In the genomic region with DNA sequence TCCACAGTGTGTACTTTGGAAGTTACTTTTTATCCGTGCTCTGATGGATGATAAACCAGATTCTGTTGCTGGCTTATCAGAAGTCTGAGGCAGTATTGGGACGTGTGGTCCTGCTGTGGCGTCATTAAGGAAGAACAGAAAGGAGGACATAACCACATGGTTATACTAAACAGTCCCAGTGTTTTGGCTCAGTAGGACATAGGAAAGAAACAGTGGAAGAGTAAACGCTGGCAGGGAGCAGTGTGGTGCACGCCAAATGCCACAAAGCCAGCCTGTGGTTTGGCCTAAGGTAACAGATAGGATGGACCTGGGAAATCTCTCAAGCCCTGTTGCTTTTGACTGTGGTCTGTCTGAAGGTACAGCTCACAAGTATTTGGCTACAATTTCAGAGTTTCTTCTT, we compare ENCODE assay signal across 23 mouse cellular contexts. TPM values are rescaled to one million over a fixed set of nuclear protein-coding genes. Genes with fewer than 3 reads are reported as not detected.
A peak's percentile ranks its signal among the peaks of the same experiment; 100 is the strongest.
DNase-seq lines count a peak whose midpoint lies in the region; ATAC-seq lines count a peak whose summit lies in the region.
"Had no signal": no experiment of that assay in that cellular context is flagged by ENCODE, and none has a peak within 500 bp of the region (broad histone marks: within the 10 kb centered on the region; RNA-seq: fewer than 3 reads in every experiment).

No protein-coding gene starts in this region.

- DNase-seq in cerebellum, adult 11-12 months = peak; percentile 22
- peak; percentile 27 for DNase-seq in cerebellum, adult 9-11 months
- no peak for DNase-seq in left cerebral cortex, adult 8-10 months (ENCODE audit: low spot score in 2 of 2)
- no peak for DNase-seq in spleen, postnatal 36 days (ENCODE audit: low spot score in 2 of 2)
- DNase-seq: adrenal gland, postnatal 10 days; heart, adult 2 months; heart, postnatal 4 days; left cerebral cortex, postnatal 4 days; lung, embryonic 14.5 days; lung, postnatal 36 days; right cerebral cortex, postnatal 14 days had no signal

- peaks cover 42% of the 10 kb centered on the region for H3K4me1 ChIP-seq in megakaryocyte, embryonic 14.5 days
- H3K4me1 ChIP-seq: heart, embryonic 12.5 days; hindbrain, embryonic 13.5 days; midbrain, embryonic 13.5 days; neural tube, embryonic 13.5 days; stomach, embryonic 15.5 days had no signal

- peaks cover 76% of the 10 kb centered on the region for H3K36me3 ChIP-seq in megakaryocyte, embryonic 14.5 days (replicated peaks; ENCODE audit: low read length)
- H3K36me3 ChIP-seq: stomach, embryonic 15.5 days had no signal

- H3K4me3 ChIP-seq in megakaryocyte, embryonic 14.5 days (replicated peaks) = peak overlapping the region; percentile 53
- H3K4me3 ChIP-seq: erythroblast, embryonic 14.5 days; heart, adult 2 months; heart, embryonic 12.5 days; hindbrain, embryonic 13.5 days; layer of hippocampus, adult 2 months; left cerebral cortex, adult 2 months; midbrain, embryonic 13.5 days; neural tube, embryonic 13.5 days; stomach, embryonic 15.5 days had no signal

- H3K9me3 ChIP-seq in megakaryocyte, embryonic 14.5 days = no peaks in the 10 kb centered on the region
- H3K9me3 ChIP-seq: heart, embryonic 12.5 days; hindbrain, embryonic 13.5 days; midbrain, embryonic 13.5 days; neural tube, embryonic 13.5 days; stomach, embryonic 15.5 days had no signal

- no peaks in the 10 kb centered on the region for H3K27me3 ChIP-seq in megakaryocyte, embryonic 14.5 days (replicated peaks)
- H3K27me3 ChIP-seq: CH12.LX; heart, embryonic 12.5 days; hindbrain, embryonic 13.5 days; midbrain, embryonic 13.5 days; neural tube, embryonic 13.5 days; stomach, embryonic 15.5 days had no signal

- ATAC-seq in megakaryocyte, adult 5-6 weeks (ENCODE audit: poor library complexity, severe bottlenecking) = no peak
- ATAC-seq: intestine, embryonic 16.5 days; midbrain, embryonic 13.5 days had no signal

RNA-seq across cellular contexts. Expression of a gene that starts 27.0 kb away (rescaled TPM):
- 2.1 TPM in 1 of 2 replicates, not detected in the other for polyA plus RNA-seq in megakaryocyte, embryonic 14.5 days (2012; ENCODE audit: insufficient read depth, low replicate concordance)
- total RNA-seq in megakaryocyte, adult 5-6 weeks (2015) = 8.7 and 9.1 TPM in 2 replicates
- total RNA-seq in megakaryocyte, adult 5-6 weeks (2017) = 4.6 and 8.1 TPM in 2 replicates
- total RNA-seq in left cerebral cortex, adult 8-10 months (2022) = 10 to 100 TPM; 13.4 to 15.6 (median 14.8) TPM

RNA-seq across cellular contexts. Expression of a gene that starts 27.1 kb away (rescaled TPM):
- polyA plus RNA-seq in megakaryocyte, embryonic 14.5 days (2012; ENCODE audit: insufficient read depth, low replicate concordance) = 1.9 TPM in 1 of 2 replicates, not detected in the other
- total RNA-seq in megakaryocyte, adult 5-6 weeks (2015) = 13.3 and 18.1 TPM in 2 replicates
- 10.2 and 11.2 TPM in 2 replicates for total RNA-seq in megakaryocyte, adult 5-6 weeks (2017)
- 10 to 100 TPM; 11.4 to 14.0 (median 12.3) TPM for total RNA-seq in left cerebral cortex, adult 8-10 months (2022)

Comparison
In these comparisons a context has a peak if more than half of its experiments do, and no peak if none do; other contexts are left out.
1. DNase-seq: peak in cerebellum, adult 11-12 months (single experiment) and cerebellum, adult 9-11 months (single experiment); none in left cerebral cortex, adult 8-10 months (0 of 2) and spleen, postnatal 36 days (0 of 2).